Mouse (Mus musculus): ENCODE results near the gene B230217C12Rik. TPM values are rescaled to one million over a fixed set of nuclear protein-coding genes. Genes with fewer than 3 reads are reported as not detected.
"Not testable (repeated sequence)": the region's sequence is repeated elsewhere in the genome, so short reads cannot be mapped to it uniquely, and the experiment has no call there.

B230217C12Rik gene
- total RNA-seq, 1 experiment from 2014 or later: 0.69 TPM

DNA sequence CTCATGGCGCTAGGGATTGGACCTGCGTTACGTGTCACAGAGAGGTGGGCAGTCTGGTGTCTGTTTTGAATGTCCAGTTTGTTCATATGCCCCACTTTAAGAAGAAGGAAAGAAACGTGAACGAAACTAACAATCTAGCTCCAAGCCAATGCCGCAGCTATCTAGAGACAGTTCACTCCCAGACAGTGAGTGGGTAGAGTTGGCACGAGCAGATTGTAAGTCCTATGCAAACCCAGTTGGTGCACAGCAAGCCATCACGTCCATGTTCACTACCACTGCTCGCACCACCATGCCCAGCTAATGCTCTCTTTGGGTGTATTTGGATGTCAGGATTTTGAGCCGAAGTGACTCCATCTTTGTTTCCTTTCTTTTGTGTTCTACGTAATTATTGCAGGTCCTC lies 16.4 kb upstream of the B230217C12Rik start:
- no peak for ATAC-seq (replicated peaks; ENCODE audit: low read depth, poor library complexity, severe bottlenecking)

DNA sequence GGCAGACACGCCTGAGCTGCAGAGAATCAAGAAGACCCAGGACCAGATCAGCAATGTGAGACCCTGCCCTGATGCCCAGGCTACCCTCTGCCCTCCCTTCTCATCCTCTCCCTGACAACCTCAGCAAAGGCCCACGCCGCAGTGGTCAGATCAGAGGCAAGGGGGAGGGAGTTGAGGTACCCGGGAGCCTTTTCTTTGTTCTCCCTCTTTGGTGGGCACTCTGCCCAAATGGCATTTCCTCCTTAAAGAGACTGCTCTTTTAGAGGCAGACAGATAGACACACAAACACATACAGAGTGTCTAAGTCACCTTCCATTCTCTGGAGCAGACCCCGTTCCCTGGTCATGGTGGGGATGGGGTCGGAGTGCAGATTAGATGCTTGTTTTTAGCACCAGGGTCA lies 15.7 kb upstream of the B230217C12Rik start:
- ATAC-seq (replicated peaks; ENCODE audit: low read depth, poor library complexity, severe bottlenecking): 0 out of 2 replicates have a peak, but pooled peaks have one; percentile 12

DNA sequence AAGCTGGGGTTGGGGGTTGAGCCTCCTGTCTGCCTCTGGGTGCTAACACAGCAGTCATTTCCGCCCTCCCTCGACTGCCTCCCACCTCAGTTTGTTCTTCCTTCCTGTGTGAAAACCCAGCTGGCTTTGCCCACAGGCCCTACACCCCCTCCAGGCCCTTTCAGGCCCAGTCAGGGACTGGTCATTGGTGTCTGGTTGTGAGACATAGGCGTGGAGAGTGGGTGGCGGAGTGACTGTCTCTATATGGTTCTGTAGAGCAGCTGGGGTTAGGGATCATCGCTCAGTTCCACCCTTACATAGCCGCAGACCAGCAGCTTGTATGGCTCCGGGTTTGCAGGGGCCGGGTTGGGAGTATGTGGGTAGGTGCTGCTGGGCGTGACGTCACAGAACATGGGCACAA lies 15.3 kb upstream of the B230217C12Rik start:
- peak; percentile 31 for ATAC-seq (replicated peaks; ENCODE audit: low read depth, poor library complexity, severe bottlenecking)

DNA sequence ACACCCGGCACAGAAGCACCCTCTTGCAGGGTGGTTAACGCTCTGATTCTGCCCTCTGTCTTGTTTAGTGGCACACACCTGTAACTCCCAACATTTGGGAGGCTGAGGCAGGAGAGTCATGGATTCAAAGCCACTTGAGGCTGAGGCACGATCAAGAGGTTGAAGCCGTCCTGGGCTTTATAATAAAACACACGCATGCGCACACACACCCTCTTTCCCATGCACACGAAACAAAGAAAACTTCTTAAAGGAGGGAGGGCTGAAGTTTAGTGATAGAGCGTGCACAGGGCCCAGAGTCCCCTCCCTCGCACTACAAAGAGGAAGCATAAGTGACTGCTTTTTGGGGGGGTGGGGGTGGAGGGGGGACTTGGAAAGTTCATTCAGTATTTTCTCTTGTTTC lies 14.6 kb upstream of the B230217C12Rik start:
- no peak; the same call in 1 of the 2 replicates for ATAC-seq (replicated peaks; ENCODE audit: low read depth, poor library complexity, severe bottlenecking)

DNA sequence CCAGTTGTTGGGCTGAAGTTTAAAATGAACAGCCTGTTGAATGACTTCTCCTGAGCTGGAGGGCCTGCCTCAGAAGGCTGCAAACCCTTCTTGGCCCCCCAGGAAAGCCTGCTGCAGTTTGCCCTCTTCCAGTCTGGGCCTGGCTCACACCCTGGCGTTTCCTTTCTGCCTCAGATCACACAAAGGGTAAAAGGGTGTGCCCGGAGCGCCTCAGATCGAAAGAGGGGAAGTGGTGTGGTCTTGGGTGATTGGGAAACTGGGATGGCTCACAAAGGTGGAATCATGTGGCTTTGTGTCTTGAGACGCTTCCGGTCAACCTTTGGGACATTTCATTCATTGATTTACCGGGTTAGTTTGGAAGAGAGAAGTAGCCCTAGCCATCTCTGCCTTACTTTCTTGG lies 14.2 kb upstream of the B230217C12Rik start:
- ATAC-seq (replicated peaks; ENCODE audit: low read depth, poor library complexity, severe bottlenecking): 0 out of 2 replicates have a peak, but pooled peaks have one; percentile 17

DNA sequence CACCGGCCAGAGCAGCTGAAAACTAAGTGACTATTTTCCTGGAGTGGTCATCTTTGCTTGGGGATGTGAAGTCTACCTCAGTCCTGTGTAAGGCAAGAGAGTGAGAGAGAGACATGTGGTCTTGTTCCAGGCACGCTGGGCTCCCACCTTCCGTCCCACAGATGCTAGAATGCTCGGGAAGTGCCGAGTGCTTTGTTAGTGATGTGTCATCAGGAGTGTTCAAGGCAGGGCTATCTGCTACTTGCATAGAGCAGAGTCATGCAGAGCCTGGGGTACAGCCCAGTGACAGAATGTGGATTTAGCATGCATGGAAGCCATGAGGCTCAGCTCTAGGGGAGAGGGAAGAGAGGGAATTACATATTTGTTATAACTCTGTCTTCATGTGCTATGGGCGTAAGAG lies 12.9 kb upstream of the B230217C12Rik start:
- ATAC-seq (replicated peaks; ENCODE audit: low read depth, poor library complexity, severe bottlenecking): no peak

DNA sequence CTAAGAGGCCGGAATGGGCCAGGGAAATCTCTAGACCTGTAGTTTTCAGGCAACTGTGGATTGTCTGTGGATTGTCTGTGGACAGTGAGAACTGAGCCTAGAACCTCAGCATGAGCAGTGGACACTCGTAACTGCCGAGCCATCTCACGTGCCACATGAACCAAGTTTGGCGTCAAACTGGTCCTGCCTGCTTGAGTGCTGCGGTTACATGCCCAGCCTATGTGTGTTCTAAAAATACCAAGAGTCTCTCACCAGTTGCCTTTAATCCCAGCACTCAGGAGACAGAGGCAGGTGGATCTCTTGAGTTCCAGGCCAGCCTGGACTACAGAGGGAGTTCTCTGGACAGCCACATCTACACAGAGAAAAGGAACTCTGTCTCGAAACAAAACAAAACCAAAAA lies 11.2 kb upstream of the B230217C12Rik start:
- no peak for ATAC-seq (replicated peaks; ENCODE audit: low read depth, poor library complexity, severe bottlenecking)

- peak; percentile 84 for ATAC-seq (replicated peaks; ENCODE audit: low read depth, poor library complexity, severe bottlenecking)
Measured at GRCm38 (mm10) chr11:97829913-97830476, 10.6 kb upstream of the B230217C12Rik start.

- peak; percentile 35; the same call in 1 of the 2 replicates for ATAC-seq (replicated peaks; ENCODE audit: low read depth, poor library complexity, severe bottlenecking)
Measured at GRCm38 (mm10) chr11:97830501-97830900, 10.1 kb upstream of the B230217C12Rik start.

DNA sequence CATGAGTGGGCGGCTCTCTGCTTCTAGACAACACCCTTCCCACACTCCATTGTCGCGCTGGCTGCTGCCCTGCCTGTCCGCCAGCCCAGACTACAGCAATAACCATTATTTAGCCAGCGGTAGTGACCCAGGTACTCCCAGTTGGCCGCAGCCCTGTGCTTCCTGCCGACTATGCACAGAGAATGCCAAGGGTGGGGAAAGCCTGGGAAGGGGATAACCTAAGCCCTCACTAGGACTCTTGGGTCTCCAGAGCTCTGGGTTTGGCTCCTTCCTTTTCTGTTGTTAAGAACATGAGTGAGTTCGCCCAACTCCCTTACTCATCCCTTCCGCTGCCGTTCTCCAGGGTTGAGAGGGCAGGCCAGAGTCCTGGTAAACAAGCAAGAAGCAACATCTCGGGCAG lies 8.6 kb upstream of the B230217C12Rik start:
- no peak for ATAC-seq (replicated peaks; ENCODE audit: low read depth, poor library complexity, severe bottlenecking)

DNA sequence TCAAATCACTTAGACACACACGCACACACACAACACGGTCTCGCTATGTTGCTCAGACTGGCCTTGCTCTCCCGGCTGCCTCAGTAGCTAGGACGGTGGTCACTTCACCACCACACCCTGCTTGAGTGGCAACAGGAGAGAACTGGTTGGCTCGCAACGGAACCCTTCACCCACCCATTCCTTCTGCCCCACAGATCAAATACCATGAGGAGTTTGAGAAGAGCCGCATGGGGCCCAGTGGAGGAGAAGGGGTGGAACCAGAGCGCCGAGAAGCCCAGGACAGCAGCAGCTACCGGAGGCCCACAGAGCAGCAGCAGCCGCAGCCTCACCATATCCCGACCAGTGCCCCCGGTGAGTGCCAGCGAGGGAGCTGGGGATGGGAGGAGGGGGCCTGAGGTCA lies 7.2 kb upstream of the B230217C12Rik start:
- no peak for ATAC-seq (replicated peaks; ENCODE audit: low read depth, poor library complexity, severe bottlenecking)

GRCm38 (mm10) chr11:97836541-97836940 lies 4.0 kb upstream of the B230217C12Rik start:
- no peak for ATAC-seq (replicated peaks; ENCODE audit: low read depth, poor library complexity, severe bottlenecking)

DNA sequence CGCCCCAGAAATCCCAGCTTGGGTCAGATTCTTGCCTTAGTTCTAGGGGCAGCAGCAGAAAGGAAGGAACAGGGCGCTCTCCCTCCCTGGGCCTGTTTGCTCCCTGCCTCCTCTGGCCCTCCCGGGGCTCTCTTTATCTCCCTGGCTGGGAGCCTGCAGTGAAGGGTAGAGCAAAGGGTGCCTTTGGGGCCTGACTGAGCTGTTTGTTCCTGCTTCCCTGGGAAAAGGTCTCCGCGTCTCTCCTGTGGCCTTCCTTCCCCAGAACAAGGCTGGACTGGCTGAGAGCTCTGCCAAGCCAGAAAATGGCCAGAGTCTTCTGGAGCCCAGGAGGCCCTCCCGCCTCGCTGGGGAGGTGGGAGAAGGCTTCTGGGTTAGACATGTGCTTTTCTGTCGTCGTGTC lies 3.5 kb upstream of the B230217C12Rik start:
- ATAC-seq (replicated peaks; ENCODE audit: low read depth, poor library complexity, severe bottlenecking): not testable (repeated sequence)

GRCm38 (mm10) chr11:97837641-97838149 lies 2.9 kb upstream of the B230217C12Rik start:
- peak; percentile 15; the same call in 1 of the 2 replicates for ATAC-seq (replicated peaks; ENCODE audit: low read depth, poor library complexity, severe bottlenecking)

DNA sequence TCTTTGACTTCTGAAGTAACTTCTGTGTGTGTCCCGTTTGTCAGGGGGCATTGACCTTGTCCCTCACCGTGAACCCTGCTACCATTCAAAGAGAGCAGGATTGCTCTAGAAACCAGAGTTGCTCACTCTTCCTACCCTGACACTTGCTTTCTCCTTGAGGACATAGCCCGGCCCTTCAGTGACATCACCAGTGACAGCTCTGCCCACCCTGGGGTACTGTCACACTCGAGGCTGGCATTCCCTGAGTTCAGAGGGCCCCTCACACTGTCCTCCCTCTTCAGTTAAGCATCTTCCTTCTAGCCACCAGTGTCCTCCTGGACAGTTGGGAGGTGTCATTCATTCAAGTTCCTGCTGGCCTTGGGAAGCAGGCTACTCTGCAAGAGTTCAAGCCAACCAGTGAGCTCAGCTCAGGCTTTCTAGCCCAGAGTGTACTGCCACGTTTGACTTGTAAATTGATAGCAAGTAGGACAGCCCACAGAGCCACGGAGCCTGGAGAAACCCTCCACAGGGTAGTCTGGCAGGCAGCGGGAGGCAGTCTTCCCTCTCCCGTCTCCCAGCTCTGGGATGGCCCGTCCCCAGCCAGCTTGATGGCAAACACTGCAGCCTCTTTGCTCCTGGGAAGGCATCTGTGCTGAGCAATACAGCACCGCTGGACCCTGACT lies 1.7 kb upstream of the B230217C12Rik start:
- no peak for ATAC-seq (replicated peaks; ENCODE audit: low read depth, poor library complexity, severe bottlenecking)

- ATAC-seq (replicated peaks; ENCODE audit: low read depth, poor library complexity, severe bottlenecking): no peak
Measured at GRCm38 (mm10) chr11:97839441-97840134, 992 bp upstream of the B230217C12Rik start.

- no peak for ATAC-seq (replicated peaks; ENCODE audit: low read depth, poor library complexity, severe bottlenecking)
Measured at GRCm38 (mm10) chr11:97840135-97840490, 467 bp upstream of the B230217C12Rik start.

DNA sequence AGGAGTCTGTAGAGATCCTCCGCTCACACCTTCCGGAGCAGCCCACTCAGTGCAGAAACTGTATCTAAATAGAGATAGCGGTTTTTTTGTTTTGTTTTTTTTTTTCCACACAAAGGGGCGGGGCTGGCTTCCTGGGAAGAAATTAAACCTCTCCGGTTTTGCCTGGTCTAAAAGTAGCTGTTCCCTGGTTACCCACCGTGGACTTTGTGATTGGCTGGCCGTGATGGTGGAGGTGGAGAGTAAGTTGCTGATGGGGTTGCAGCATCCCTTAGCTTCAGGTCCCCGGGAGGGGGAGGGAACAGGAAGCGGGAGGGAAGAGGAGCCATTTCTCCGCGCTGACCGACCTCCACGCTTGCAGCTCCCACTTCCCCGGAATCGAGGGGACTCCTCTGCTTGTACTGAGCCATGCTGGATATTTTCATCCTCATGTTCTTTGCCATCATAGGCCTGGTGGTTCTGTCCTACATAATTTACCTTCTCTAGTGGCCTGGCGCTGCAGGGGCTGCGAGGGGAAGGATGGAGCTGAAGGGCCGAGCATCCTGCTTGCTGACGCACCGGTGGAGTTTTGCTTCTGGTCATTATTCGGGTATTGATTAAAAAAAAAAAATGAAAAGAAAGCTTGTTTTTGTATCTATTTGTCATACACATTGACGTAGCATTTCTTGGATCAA lies 546 bp downstream of the B230217C12Rik start:
- ATAC-seq (replicated peaks; ENCODE audit: low read depth, poor library complexity, severe bottlenecking): peak; percentile 83

DNA sequence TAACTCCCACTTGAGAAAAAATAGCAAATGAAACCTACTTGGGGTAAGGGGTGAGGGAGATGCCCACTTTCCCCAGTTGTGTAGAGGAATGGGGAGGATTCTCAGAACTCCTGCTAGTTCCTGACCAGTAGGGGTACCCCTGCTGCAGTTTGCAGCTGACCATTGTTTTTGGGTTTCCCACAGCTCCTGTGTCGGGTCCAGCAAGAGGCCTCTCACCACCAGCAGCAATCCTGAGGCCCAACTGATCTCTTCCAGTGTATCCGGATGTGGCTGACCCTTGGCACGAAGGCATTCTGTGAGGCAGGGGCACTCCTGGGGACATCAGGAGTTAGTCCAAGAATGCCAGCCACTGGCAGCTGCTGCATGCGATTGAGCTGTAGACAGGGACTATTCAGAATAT lies 1.4 kb downstream of the B230217C12Rik start:
- ATAC-seq (replicated peaks; ENCODE audit: low read depth, poor library complexity, severe bottlenecking): no peak

DNA sequence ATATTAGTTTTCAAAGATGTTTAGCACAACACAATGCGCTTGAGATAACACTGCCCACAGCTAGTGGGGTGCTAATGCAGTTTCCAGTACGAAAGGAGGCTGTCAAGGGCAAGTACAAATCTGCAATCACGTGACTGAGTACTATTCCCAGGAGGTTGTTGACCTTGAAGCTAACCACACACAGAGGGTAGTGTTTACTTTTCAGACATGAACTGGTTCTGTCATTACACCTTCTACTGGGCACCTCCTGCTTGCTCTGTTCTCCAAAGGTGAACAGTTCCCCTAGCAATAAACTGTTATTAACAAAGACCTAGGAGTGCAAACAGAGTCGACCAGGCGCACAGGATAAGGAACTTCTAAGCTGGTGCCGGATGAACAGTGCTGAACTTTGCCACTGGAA lies 9.8 kb downstream of the B230217C12Rik start:
- no peak for ATAC-seq (replicated peaks; ENCODE audit: low read depth, poor library complexity, severe bottlenecking)

DNA sequence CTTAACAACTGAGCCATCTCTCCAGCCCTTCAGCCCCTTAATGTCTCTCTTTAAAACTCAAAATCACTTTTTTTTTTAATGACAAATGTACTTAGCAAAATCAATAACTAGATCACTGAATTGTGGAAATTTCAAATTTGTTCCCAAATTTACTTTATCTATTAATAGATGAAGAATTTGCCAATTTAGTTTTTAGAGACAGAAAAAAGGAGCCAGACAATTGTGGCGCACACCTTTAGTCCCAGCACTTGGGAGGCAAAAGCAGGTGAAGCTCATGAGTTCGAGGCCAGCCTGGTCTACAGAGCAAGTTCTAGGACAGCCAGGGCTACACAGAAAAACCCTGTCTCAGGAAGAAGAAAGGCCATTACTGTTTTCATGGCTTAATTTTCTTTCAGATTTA lies 11.0 kb downstream of the B230217C12Rik start:
- ATAC-seq (replicated peaks; ENCODE audit: low read depth, poor library complexity, severe bottlenecking): no peak
